Mouse (Mus musculus): ENCODE data around the gene Slc45a1. TPM values are rescaled to one million over a fixed set of nuclear protein-coding genes. Genes with fewer than 3 reads are reported as not detected.
"Not testable (repeated sequence)": the region's sequence is repeated elsewhere in the genome, so short reads cannot be mapped to it uniquely, and the experiment has no call there.

Slc45a1 gene
- total RNA-seq, 2 experiments from 2014 or later, result not detected

- no peak for DNase-seq
- intact Hi-C loops (cut with DNase I; ENCODE audit: low total_unique reads), result no loop called here
Measured at GRCm38 (mm10) chr4:150615251-150616028, 36.5 kb downstream of the Slc45a1 start.

- DNase-seq, result no peak
- intact Hi-C loops (cut with DNase I; ENCODE audit: low total_unique reads), result no loop called here
Measured at GRCm38 (mm10) chr4:150613715-150614114, 38.3 kb downstream of the Slc45a1 start.

- no peak for DNase-seq
- intact Hi-C loops (cut with DNase I; ENCODE audit: low total_unique reads), result no loop called here
Measured at GRCm38 (mm10) chr4:150608670-150609069, 43.3 kb downstream of the Slc45a1 start.

- intact Hi-C loops (cut with DNase I; ENCODE audit: low total_unique reads), result no loop called here
Measured at GRCm38 (mm10) chr4:150606449-150607161, 45.4 kb downstream of the Slc45a1 start.

GRCm38 (mm10) chr4:150605804-150606203 is 46.2 kb downstream of the Slc45a1 start:
- intact Hi-C loops (cut with DNase I; ENCODE audit: low total_unique reads), result no loop called here
- no peak for DNase-seq

More at GRCm38 (mm10) chr4:150606449-150607161, 45.4 kb downstream of the Slc45a1 start:
- DNase-seq, result no peak

GRCm38 (mm10) chr4:150603366-150604061 is 48.5 kb downstream of the Slc45a1 start:
- intact Hi-C loops (cut with DNase I; ENCODE audit: low total_unique reads), result no loop called here
- DNase-seq, result no peak

GRCm38 (mm10) chr4:150601489-150601888 is 50.5 kb downstream of the Slc45a1 start:
- intact Hi-C loops (cut with DNase I; ENCODE audit: low total_unique reads), result no loop called here
- no peak for DNase-seq

GRCm38 (mm10) chr4:150600503-150600902 is 51.5 kb downstream of the Slc45a1 start:
- DNase-seq; intact Hi-C loops (cut with DNase I; ENCODE audit: low total_unique reads): not testable (repeated sequence)

- DNase-seq, result no peak
- intact Hi-C loops (cut with DNase I; ENCODE audit: low total_unique reads), result no loop called here
Measured at GRCm38 (mm10) chr4:150599119-150599992, 52.6 kb downstream of the Slc45a1 start.

- intact Hi-C loops (cut with DNase I; ENCODE audit: low total_unique reads), result no loop called here
- DNase-seq, result no peak
Measured at GRCm38 (mm10) chr4:150598686-150599085, 53.3 kb downstream of the Slc45a1 start.

GRCm38 (mm10) chr4:150595991-150596390 is 56.0 kb downstream of the Slc45a1 start:
- intact Hi-C loops (cut with DNase I; ENCODE audit: low total_unique reads), result no loop called here

GRCm38 (mm10) chr4:150595071-150595470 is 56.9 kb downstream of the Slc45a1 start:
- no peak for DNase-seq
- intact Hi-C loops (cut with DNase I; ENCODE audit: low total_unique reads), result no loop called here

More at GRCm38 (mm10) chr4:150595991-150596390, 56.0 kb downstream of the Slc45a1 start:
- no peak for DNase-seq

GRCm38 (mm10) chr4:150594298-150594829 is 57.6 kb downstream of the Slc45a1 start:
- intact Hi-C loops (cut with DNase I; ENCODE audit: low total_unique reads), result no loop called here
- no peak for DNase-seq

- intact Hi-C loops (cut with DNase I; ENCODE audit: low total_unique reads), result no loop called here
- DNase-seq, result no peak
Measured at GRCm38 (mm10) chr4:150593473-150594217, 58.3 kb downstream of the Slc45a1 start.

GRCm38 (mm10) chr4:150592087-150592486 is 59.9 kb downstream of the Slc45a1 start:
- DNase-seq, result no peak
- intact Hi-C loops (cut with DNase I; ENCODE audit: low total_unique reads), result no loop called here

- no peak for DNase-seq
- intact Hi-C loops (cut with DNase I; ENCODE audit: low total_unique reads), result no loop called here
Measured at GRCm38 (mm10) chr4:150591602-150592001, 60.4 kb downstream of the Slc45a1 start.

GRCm38 (mm10) chr4:150590621-150591282 is 61.2 kb downstream of the Slc45a1 start:
- intact Hi-C loops (cut with DNase I; ENCODE audit: low total_unique reads), result no loop called here
- DNase-seq, result no peak

GRCm38 (mm10) chr4:150588300-150588621 is 63.7 kb downstream of the Slc45a1 start:
- no peak for DNase-seq
- intact Hi-C loops (cut with DNase I; ENCODE audit: low total_unique reads), result no loop called here
